Comparison of ENCODE assay signal across 8 mouse cellular contexts in genomic region chr11:89024181-89024881, GRCm38 (mm10). TPM values are rescaled to one million over a fixed set of nuclear protein-coding genes. Genes with fewer than 3 reads are reported as not detected.
DNase-seq lines count a peak whose midpoint lies in the region; ATAC-seq and TF ChIP-seq lines count a peak whose summit lies in the region.

No protein-coding gene starts in this region.

- peaks cover 63% of the 10 kb centered on the region for H3K4me1 ChIP-seq in heart, embryonic 13.5 days
- peaks cover 20% of the 10 kb centered on the region for H3K4me1 ChIP-seq in kidney, embryonic 15.5 days
- H3K4me1 ChIP-seq in stomach, postnatal 0 days (replicated peaks; ENCODE audit: control insufficient read depth, insufficient read depth): no peaks in the 10 kb centered on the region
- no peaks in the 10 kb centered on the region for H3K4me1 ChIP-seq in midbrain, embryonic 13.5 days (replicated peaks)

- peak; percentile 88 for DNase-seq in 416B (ENCODE audit: low read depth)
- DNase-seq in cerebellum, adult 8-10 months: peak; percentile 19
- peak; percentile 86 for DNase-seq in lung, postnatal 14 days
- DNase-seq in stomach, postnatal 0 days (ENCODE audit: low spot score): peak; percentile 87

- H3K27me3 ChIP-seq in heart, embryonic 13.5 days (replicated peaks): no peaks in the 10 kb centered on the region
- H3K27me3 ChIP-seq in kidney, embryonic 15.5 days: no peaks in the 10 kb centered on the region
- H3K27me3 ChIP-seq in stomach, postnatal 0 days (ENCODE audit: control insufficient read depth, insufficient read depth, low read length): no peaks in the 10 kb centered on the region
- no peaks in the 10 kb centered on the region for H3K27me3 ChIP-seq in midbrain, embryonic 13.5 days

- H3K4me3 ChIP-seq in heart, embryonic 13.5 days: no peak overlapping the region
- no peak overlapping the region for H3K4me3 ChIP-seq in kidney, embryonic 15.5 days (replicated peaks)
- no peak overlapping the region for H3K4me3 ChIP-seq in stomach, postnatal 0 days (ENCODE audit: low read depth, low read length)
- H3K4me3 ChIP-seq in midbrain, embryonic 13.5 days (replicated peaks): no peak overlapping the region

- H3K9ac ChIP-seq in heart, embryonic 13.5 days: no peak overlapping the region
- H3K9ac ChIP-seq in kidney, embryonic 15.5 days: no peak overlapping the region
- no peak overlapping the region for H3K9ac ChIP-seq in stomach, postnatal 0 days (ENCODE audit: low read length)
- no peak overlapping the region for H3K9ac ChIP-seq in midbrain, embryonic 13.5 days (replicated peaks)

- peaks cover 8% of the 10 kb centered on the region for H3K36me3 ChIP-seq in heart, embryonic 13.5 days
- H3K36me3 ChIP-seq in kidney, embryonic 15.5 days: no peaks in the 10 kb centered on the region
- H3K36me3 ChIP-seq in stomach, postnatal 0 days (ENCODE audit: control insufficient read depth, insufficient read depth, low read length): peaks cover 5% of the 10 kb centered on the region; the same call in 1 of the 2 replicates
- H3K36me3 ChIP-seq in midbrain, embryonic 13.5 days: no peaks in the 10 kb centered on the region

- peak overlapping the region; percentile 10; the same call in 1 of the 2 replicates for H3K4me2 ChIP-seq in heart, embryonic 13.5 days
- peak overlapping the region; percentile 20; the same call in 1 of the 2 replicates for H3K4me2 ChIP-seq in kidney, embryonic 15.5 days
- no peak overlapping the region for H3K4me2 ChIP-seq in stomach, postnatal 0 days (replicated peaks; ENCODE audit: low read depth)
- no peak overlapping the region for H3K4me2 ChIP-seq in midbrain, embryonic 13.5 days (replicated peaks)

- TF ChIP-seq EP300 in stomach, postnatal 0 days (optimal IDR thresholded peaks at IDR 0.05): peak; percentile 63

- WGBS in heart, embryonic 13.5 days: 42% methylated on average over 11 of the region's 11 CpGs
- WGBS in kidney, embryonic 15.5 days: 29% methylated on average over 11 of the region's 11 CpGs
- 27% methylated on average over 11 of the region's 11 CpGs for WGBS in stomach, postnatal 0 days
- 77% methylated on average over 11 of the region's 11 CpGs for WGBS in midbrain, embryonic 13.5 days

- peak; percentile 89 for ATAC-seq in CD4-positive, CD25-positive, alpha-beta regulatory T cell, adult 4 months
- ATAC-seq in heart, embryonic 13.5 days (ENCODE audit: extremely low read depth, insufficient number of reproducible peaks, low FRiP score, low TSS enrichment): no peak
- peak; percentile 77 for ATAC-seq in kidney, embryonic 15.5 days (replicated peaks; ENCODE audit: low FRiP score)
- ATAC-seq in stomach, postnatal 0 days (ENCODE audit: low FRiP score, low TSS enrichment): peak; percentile 87
- no peak for ATAC-seq in midbrain, embryonic 13.5 days

- peak overlapping the region; percentile 43 for H3K27ac ChIP-seq in heart, embryonic 13.5 days (replicated peaks)
- H3K27ac ChIP-seq in kidney, embryonic 15.5 days: peak overlapping the region; percentile 84
- H3K27ac ChIP-seq in stomach, postnatal 0 days (replicated peaks): peak overlapping the region; percentile 78
- H3K27ac ChIP-seq in midbrain, embryonic 13.5 days: no peak overlapping the region

- TF ChIP-seq CTCF in stomach, postnatal 0 days (IDR thresholded peaks at IDR 0.05; ENCODE audit: low read depth): no peak

- H3K9me3 ChIP-seq in heart, embryonic 13.5 days: no peaks in the 10 kb centered on the region
- H3K9me3 ChIP-seq in kidney, embryonic 15.5 days (replicated peaks): no peaks in the 10 kb centered on the region
- no peaks in the 10 kb centered on the region for H3K9me3 ChIP-seq in stomach, postnatal 0 days (ENCODE audit: control insufficient read depth, low read length)
- H3K9me3 ChIP-seq in midbrain, embryonic 13.5 days: no peaks in the 10 kb centered on the region

RNA-seq across cellular contexts. Expression of gene Trim25, which starts 25.2 kb away (rescaled TPM):
- polyA plus RNA-seq in CD4-positive, CD25-positive, alpha-beta regulatory T cell, adult 4 months (2017; shearing (Covaris generic)): 10 to 100 TPM; 14.0 to 25.6 TPM
- 14.1 and 14.8 TPM in 2 replicates for polyA plus RNA-seq in heart, embryonic 13.5 days (2015; fragmentation: Nextera tagmentation; extraction: Ambion mirVana)
- 14.5 and 16.4 TPM in 2 replicates for polyA plus RNA-seq in kidney, embryonic 15.5 days (2015; fragmentation: Nextera tagmentation; extraction: Ambion mirVana)
- polyA plus RNA-seq in stomach, postnatal 0 days (2015; fragmentation: Nextera tagmentation; extraction: Ambion mirVana): 28.3 and 29.5 TPM in 2 replicates
- 3.4 and 3.5 TPM in 2 replicates for polyA plus RNA-seq in midbrain, embryonic 13.5 days (2015; fragmentation: Nextera tagmentation; extraction: Ambion mirVana)

RNA-seq across cellular contexts. Expression of gene Dgke, which starts 42.3 kb away (rescaled TPM):
- polyA plus RNA-seq in CD4-positive, CD25-positive, alpha-beta regulatory T cell, adult 4 months (2017; shearing (Covaris generic)): 1 to 10 TPM; 4.6 to 7.3 TPM
- polyA plus RNA-seq in heart, embryonic 13.5 days (2015; fragmentation: Nextera tagmentation; extraction: Ambion mirVana): 4.8 and 5.5 TPM in 2 replicates
- 4.3 and 4.6 TPM in 2 replicates for polyA plus RNA-seq in kidney, embryonic 15.5 days (2015; fragmentation: Nextera tagmentation; extraction: Ambion mirVana)
- polyA plus RNA-seq in stomach, postnatal 0 days (2015; fragmentation: Nextera tagmentation; extraction: Ambion mirVana): 1.9 and 2.2 TPM in 2 replicates
- polyA plus RNA-seq in midbrain, embryonic 13.5 days (2015; fragmentation: Nextera tagmentation; extraction: Ambion mirVana): 12.6 and 13.1 TPM in 2 replicates

RNA-seq across cellular contexts. Expression of gene Gm525, which starts 49.3 kb away (rescaled TPM):
- not detected for polyA plus RNA-seq in CD4-positive, CD25-positive, alpha-beta regulatory T cell, adult 4 months (2017; shearing (Covaris generic))
- polyA plus RNA-seq in heart, embryonic 13.5 days (2015; fragmentation: Nextera tagmentation; extraction: Ambion mirVana): not detected in 2 replicates
- polyA plus RNA-seq in kidney, embryonic 15.5 days (2015; fragmentation: Nextera tagmentation; extraction: Ambion mirVana): not detected in 2 replicates
- 0.68 and 1.7 TPM in 2 replicates for polyA plus RNA-seq in stomach, postnatal 0 days (2015; fragmentation: Nextera tagmentation; extraction: Ambion mirVana)
- not detected in 2 replicates for polyA plus RNA-seq in midbrain, embryonic 13.5 days (2015; fragmentation: Nextera tagmentation; extraction: Ambion mirVana)

RNA-seq across cellular contexts. Expression of gene Coil, which starts 54.3 kb away (rescaled TPM):
- 1 to 10 TPM; 6.0 to 9.6 TPM for polyA plus RNA-seq in CD4-positive, CD25-positive, alpha-beta regulatory T cell, adult 4 months (2017; shearing (Covaris generic))
- 9.9 and 10.1 TPM in 2 replicates for polyA plus RNA-seq in heart, embryonic 13.5 days (2015; fragmentation: Nextera tagmentation; extraction: Ambion mirVana)
- polyA plus RNA-seq in kidney, embryonic 15.5 days (2015; fragmentation: Nextera tagmentation; extraction: Ambion mirVana): 17.2 and 18.3 TPM in 2 replicates
- 5.9 and 6.2 TPM in 2 replicates for polyA plus RNA-seq in stomach, postnatal 0 days (2015; fragmentation: Nextera tagmentation; extraction: Ambion mirVana)
- polyA plus RNA-seq in midbrain, embryonic 13.5 days (2015; fragmentation: Nextera tagmentation; extraction: Ambion mirVana): 28.1 and 29.3 TPM in 2 replicates

RNA-seq across cellular contexts. Expression of gene Elobl, which starts 57.6 kb away (rescaled TPM):
- polyA plus RNA-seq in CD4-positive, CD25-positive, alpha-beta regulatory T cell, adult 4 months (2017; shearing (Covaris generic)): not detected
- polyA plus RNA-seq in heart, embryonic 13.5 days (2015; fragmentation: Nextera tagmentation; extraction: Ambion mirVana): not detected in 2 replicates
- not detected in 2 replicates for polyA plus RNA-seq in kidney, embryonic 15.5 days (2015; fragmentation: Nextera tagmentation; extraction: Ambion mirVana)
- polyA plus RNA-seq in stomach, postnatal 0 days (2015; fragmentation: Nextera tagmentation; extraction: Ambion mirVana): not detected in 2 replicates
- polyA plus RNA-seq in midbrain, embryonic 13.5 days (2015; fragmentation: Nextera tagmentation; extraction: Ambion mirVana): not detected in 2 replicates

Comparison
In these comparisons a context has a peak if more than half of its experiments do, and no peak if none do; other contexts are left out.
1. DNase-seq: peak in every context shown above with its lines; median percentile 88 in 416B; 87 in stomach, postnatal 0 days; 86 in lung, postnatal 14 days; 19 in cerebellum, adult 8-10 months.
2. ATAC-seq: peak in CD4-positive, CD25-positive, alpha-beta regulatory T cell, adult 4 months (single experiment), kidney, embryonic 15.5 days (single experiment) and stomach, postnatal 0 days (single experiment); none in heart, embryonic 13.5 days (single experiment) and midbrain, embryonic 13.5 days (single experiment).
3. H3K4me2 ChIP-seq: peak in heart, embryonic 13.5 days (single experiment) and kidney, embryonic 15.5 days (single experiment); none in stomach, postnatal 0 days (single experiment) and midbrain, embryonic 13.5 days (single experiment).